Mouse (Mus musculus) embryonic facial prominence, embryonic 15.5 days (tissue): ENCODE measurements around the gene Fam72a. TPM values are rescaled to one million over a fixed set of nuclear protein-coding genes. Genes with fewer than 3 reads are reported as not detected.

ENCODE experiments used
- ATAC-seq: fragments of 200-750 bp; cut with Nextera tagmentation; 2 replicates; pipeline ENCODE4 v1.8.0; 2017; ENCODE audit warnings: low read depth, moderate TSS enrichment; ENCODE audit not compliant: insufficient number of reproducible peaks, low FRiP score, low TSS enrichment
- H3K27ac ChIP-seq: fragments of 300-500 bp; sonication (generic); replicated peaks from 2 replicates; pipeline ENCODE4 v1.5.1; 2015; ENCODE audit warnings: mild to moderate bottlenecking, inconsistent platforms
- H3K27me3 ChIP-seq: fragments of 300-500 bp; sonication (generic); 2 replicates; pipeline ENCODE4 v1.6.1; 2015; ENCODE audit warnings: inconsistent platforms
- H3K36me3 ChIP-seq: fragments of 300-500 bp; sonication (generic); 2 replicates; pipeline ENCODE4 v1.6.1; 2015; ENCODE audit warnings: mild to moderate bottlenecking, inconsistent platforms
- H3K4me1 ChIP-seq: fragments of 300-500 bp; sonication (generic); 2 replicates; pipeline ENCODE4 v1.6.1; 2015; ENCODE audit warnings: inconsistent platforms
- H3K4me2 ChIP-seq: fragments of 300-500 bp; sonication (generic); replicated peaks from 2 replicates; pipeline ENCODE4 v1.6.1; 2015; ENCODE audit warnings: mild to moderate bottlenecking, inconsistent platforms
- H3K4me3 ChIP-seq: fragments of 300-500 bp; sonication (generic); replicated peaks from 2 replicates; pipeline ENCODE4 v1.5.1; 2015; ENCODE audit warnings: mild to moderate bottlenecking, inconsistent platforms
- H3K9ac ChIP-seq: fragments of 300-500 bp; sonication (generic); 2 replicates; pipeline ENCODE4 v1.6.1; 2015; ENCODE audit warnings: inconsistent platforms
- H3K9me3 ChIP-seq: fragments of 300-500 bp; sonication (generic); replicated peaks from 2 replicates; pipeline ENCODE4 v1.6.1; 2016; ENCODE audit warnings: inconsistent platforms
- WGBS: fragments of 180-500 bp; shearing (Covaris S2); methylation state at CpG from one replicate; pipeline ENCODE4 v1.1.7; 2015; 5-methylcytosine and 5-hydroxymethylcytosine counted together
- microRNA-seq: library from miRNA; unstranded; fragments of <30 nt; microRNA quantifications from one replicate; pipeline ENCODE4, GENCODE M21; 2016; ENCODE audit warnings: borderline number of aligned reads
- polyA plus RNA-seq: library from polyadenylated mRNA; unstranded; fragments of >200 nt; fragmentation: Nextera tagmentation; extraction: Ambion mirVana; gene quantifications from 2 replicates; pipeline ENCODE4 v1.2.1, GENCODE M21; 2015

Fam72a gene
- polyA plus RNA-seq, 1 experiment from 2014 or later, result 2.2 TPM

DNA sequence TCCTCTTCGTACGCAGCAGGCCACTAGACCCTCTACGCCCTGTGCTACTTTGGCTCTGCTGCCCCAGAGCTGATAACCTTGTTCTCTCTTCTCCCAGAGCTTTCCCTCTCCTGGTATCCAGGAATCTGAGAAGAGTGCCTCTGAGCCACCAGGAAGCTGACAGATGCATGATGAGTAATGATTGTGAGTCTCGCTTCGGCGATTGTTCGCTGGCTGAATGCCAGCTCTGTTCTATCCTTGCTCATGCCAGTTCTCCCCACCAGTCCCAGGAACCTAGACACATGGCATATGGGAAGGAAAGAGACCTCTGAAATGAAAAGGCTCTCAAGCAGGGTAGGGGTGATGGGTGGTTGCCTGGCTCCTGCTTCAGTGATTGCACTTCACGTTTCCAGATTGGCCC is 59.1 kb downstream of the Fam72a start:
- 60% methylated on average over 8 of the region's 8 CpGs for WGBS
- H3K4me1 ChIP-seq, result peaks cover 4% of the 10 kb centered on the region; the same call in 1 of the 2 replicates
- no peak for ATAC-seq

More for the DNA sequence above, 59.1 kb downstream of the Fam72a start:
- Histone ChIP-seq H3K9me3 (no peaks in the 10 kb centered on the region), H3K4me2 (no peak overlapping the region), H3K27me3 (no peaks in the 10 kb centered on the region), H3K36me3 (no peaks in the 10 kb centered on the region), H3K4me3 (no peak overlapping the region), H3K9ac (no peak overlapping the region), H3K27ac (no peak overlapping the region)

Small RNA genes within 50 kb of the gene (microRNA-seq; reads per million reads assigned to microRNA genes)
- not detected for gene Gm24273

Other genes with a start within 250 kb of the Fam72a start
- gene Ikbke, start 248.3 kb upstream of the Fam72a start, polyA plus RNA-seq, result 5.1 and 7.7 TPM in 2 replicates
- gene Srgap2, start 551 bp upstream of the Fam72a start, polyA plus RNA-seq, result 17.9 and 18.0 TPM in 2 replicates
- gene Avpr1b, start 71.3 kb downstream of the Fam72a start, polyA plus RNA-seq, result not detected in 2 replicates
- gene Ctse, start 110.4 kb downstream of the Fam72a start, polyA plus RNA-seq, result 1.1 and 1.3 TPM in 2 replicates
- 17.0 and 19.2 TPM in 2 replicates for gene Rab7b, start 160.8 kb downstream of the Fam72a start, polyA plus RNA-seq
- gene Slc26a9, start 216.1 kb downstream of the Fam72a start, polyA plus RNA-seq, result 0.28 and 0.72 TPM in 2 replicates